Mouse (Mus musculus): ENCODE measurements around the gene Plcl1. TPM values are rescaled to one million over a fixed set of nuclear protein-coding genes. Genes with fewer than 3 reads are reported as not detected.

Plcl1 gene
- polyA plus RNA-seq, 1 experiment from 2014 or later, result 4.1 TPM

DNA sequence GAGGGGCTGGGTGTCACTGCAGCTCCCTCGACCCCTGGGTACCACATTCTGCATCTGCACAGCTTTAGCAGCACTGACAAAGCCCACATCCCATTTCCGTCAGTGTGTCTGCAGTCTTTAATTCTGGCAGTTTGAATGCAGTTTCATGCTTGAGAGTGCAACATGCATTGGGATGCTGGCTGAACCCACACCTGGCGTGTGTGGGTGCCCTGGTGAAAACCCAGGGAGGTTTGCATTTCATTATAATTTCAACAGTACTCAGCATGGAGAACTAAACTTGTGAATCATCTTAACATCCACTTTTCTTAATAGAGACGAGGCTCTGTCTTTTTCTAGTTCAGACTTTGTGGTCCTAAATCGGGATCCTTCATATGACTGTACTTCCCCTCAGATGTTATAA lies 261.1 kb downstream of the Plcl1 start:
- Histone ChIP-seq H3K4me2 (ENCODE audit: low read length) (no peak overlapping the region), H3K9ac (ENCODE audit: low read depth, low read length) (0 out of 2 replicates have a peak overlapping the region, but pooled peaks have one; percentile 34), H3K9me3 (replicated peaks; ENCODE audit: control insufficient read depth, low read length, poor library complexity, severe bottlenecking) (no peaks in the 10 kb centered on the region), H3K4me3 (ENCODE audit: low read depth, low read length) (no peak overlapping the region), H3K4me1 (ENCODE audit: control insufficient read depth, insufficient read depth, low read length) (peaks cover 28% of the 10 kb centered on the region), H3K27me3 (ENCODE audit: control insufficient read depth, insufficient read depth, low read depth, low read length) (no peaks in the 10 kb centered on the region), H3K36me3 (ENCODE audit: control insufficient read depth, insufficient read depth, low read length) (no peaks in the 10 kb centered on the region), H3K27ac (ENCODE audit: low read length) (peak overlapping the region; percentile 79)
- ATAC-seq, result no peak
- 38% methylated on average over 5 of the region's 5 CpGs for WGBS

DNA sequence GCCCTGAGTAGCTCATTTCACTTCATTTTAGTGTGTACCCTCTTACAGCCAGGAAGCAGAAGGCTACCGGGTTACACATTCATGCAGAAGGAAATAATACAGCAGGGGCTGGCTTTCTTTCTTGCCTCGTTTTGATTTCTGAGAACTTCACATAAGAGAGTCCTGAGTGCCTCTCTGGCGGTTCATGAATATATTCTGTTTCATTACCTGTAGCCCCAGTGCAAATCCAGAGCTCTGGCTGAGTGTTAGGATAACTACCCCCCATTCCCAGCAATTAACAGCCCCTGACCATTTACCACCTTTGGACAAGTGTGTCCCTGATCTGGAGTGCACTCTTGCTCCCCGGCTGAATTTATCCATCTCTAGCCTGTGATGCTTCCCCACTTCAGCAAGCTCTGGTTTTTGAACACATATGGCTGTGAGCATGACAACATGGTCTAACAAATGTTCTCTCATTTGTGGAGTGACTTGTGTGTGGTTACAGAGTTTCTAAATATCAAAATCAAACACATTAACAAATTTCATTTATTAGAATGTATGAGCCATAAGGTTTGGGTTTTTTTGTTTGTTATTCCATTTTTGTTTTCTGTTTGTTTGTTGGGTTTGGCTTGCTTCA lies 263.0 kb downstream of the Plcl1 start:
- 29% methylated on average over 4 of the region's 4 CpGs for WGBS
- Histone ChIP-seq H3K9ac (ENCODE audit: low read depth, low read length) (no peak overlapping the region), H3K36me3 (ENCODE audit: control insufficient read depth, insufficient read depth, low read length) (no peaks in the 10 kb centered on the region), H3K27ac (ENCODE audit: low read length) (no peak overlapping the region), H3K4me2 (ENCODE audit: low read length) (no peak overlapping the region), H3K9me3 (replicated peaks; ENCODE audit: control insufficient read depth, low read length, poor library complexity, severe bottlenecking) (no peaks in the 10 kb centered on the region), H3K4me3 (ENCODE audit: low read depth, low read length) (no peak overlapping the region), H3K27me3 (ENCODE audit: control insufficient read depth, insufficient read depth, low read depth, low read length) (no peaks in the 10 kb centered on the region), H3K4me1 (ENCODE audit: control insufficient read depth, insufficient read depth, low read length) (peaks cover 28% of the 10 kb centered on the region)
- ATAC-seq, result peak; percentile 36

DNA sequence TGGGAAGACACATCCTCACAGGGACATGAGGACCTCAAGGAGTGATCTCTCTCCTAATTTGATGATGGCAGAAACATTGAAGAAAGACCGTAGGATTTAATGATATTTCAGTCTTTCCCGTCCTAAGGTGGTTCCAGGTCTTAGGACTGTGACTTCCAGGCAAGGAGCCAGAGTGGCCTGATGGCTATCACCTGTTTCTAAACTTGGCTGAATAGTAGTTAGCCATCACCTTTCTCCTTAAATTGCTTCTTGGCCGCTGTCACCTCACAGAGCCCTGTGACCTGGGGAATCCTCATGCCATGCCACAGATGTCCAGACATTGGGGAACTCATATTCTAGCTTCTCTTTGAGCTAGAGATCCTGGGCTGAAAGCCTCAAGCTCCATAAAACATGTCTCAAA lies 277.0 kb downstream of the Plcl1 start:
- no peak overlapping the region for H3K9ac ChIP-seq (ENCODE audit: low read depth, low read length)
- no peak overlapping the region for H3K4me2 ChIP-seq (ENCODE audit: low read length)
- H3K9me3 ChIP-seq (replicated peaks; ENCODE audit: control insufficient read depth, low read length, poor library complexity, severe bottlenecking), result no peaks in the 10 kb centered on the region
- no peaks in the 10 kb centered on the region for H3K27me3 ChIP-seq (ENCODE audit: control insufficient read depth, insufficient read depth, low read depth, low read length)
- H3K27ac ChIP-seq (ENCODE audit: low read length), result no peak overlapping the region
- WGBS, result 98% methylated on average over 3 of the region's 3 CpGs
- no peak for ATAC-seq
- no peaks in the 10 kb centered on the region for H3K36me3 ChIP-seq (ENCODE audit: control insufficient read depth, insufficient read depth, low read length)
- no peaks in the 10 kb centered on the region for H3K4me1 ChIP-seq (ENCODE audit: control insufficient read depth, insufficient read depth, low read length)
- no peak overlapping the region for H3K4me3 ChIP-seq (ENCODE audit: low read depth, low read length)

DNA sequence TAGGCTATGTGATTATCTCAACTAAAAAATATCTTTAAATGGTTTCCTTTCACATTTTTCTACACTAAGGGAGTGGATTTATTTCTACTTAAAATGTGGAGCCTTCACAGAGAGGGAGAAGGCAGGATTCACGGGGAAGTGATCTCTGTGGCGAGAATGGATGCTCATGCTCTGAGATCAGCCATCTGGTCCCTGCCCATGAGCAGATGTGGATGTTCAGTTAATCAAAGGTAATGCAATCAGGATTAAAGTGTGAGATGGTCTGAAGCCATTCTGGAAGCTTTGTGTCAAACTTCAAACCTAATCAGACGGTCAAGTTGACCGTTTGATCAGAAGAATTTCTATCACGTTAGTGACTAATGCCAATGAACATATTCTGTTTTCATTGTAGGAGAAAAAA lies 280.5 kb downstream of the Plcl1 start:
- Histone ChIP-seq H3K4me1 (ENCODE audit: control insufficient read depth, insufficient read depth, low read length) (no peaks in the 10 kb centered on the region), H3K9me3 (replicated peaks; ENCODE audit: control insufficient read depth, low read length, poor library complexity, severe bottlenecking) (no peaks in the 10 kb centered on the region), H3K27ac (ENCODE audit: low read length) (no peak overlapping the region), H3K4me2 (ENCODE audit: low read length) (no peak overlapping the region), H3K36me3 (ENCODE audit: control insufficient read depth, insufficient read depth, low read length) (no peaks in the 10 kb centered on the region), H3K4me3 (ENCODE audit: low read depth, low read length) (no peak overlapping the region), H3K9ac (ENCODE audit: low read depth, low read length) (no peak overlapping the region), H3K27me3 (ENCODE audit: control insufficient read depth, insufficient read depth, low read depth, low read length) (no peaks in the 10 kb centered on the region)
- WGBS, result 60% methylated on average over 5 of the region's 5 CpGs
- ATAC-seq, result no peak

DNA sequence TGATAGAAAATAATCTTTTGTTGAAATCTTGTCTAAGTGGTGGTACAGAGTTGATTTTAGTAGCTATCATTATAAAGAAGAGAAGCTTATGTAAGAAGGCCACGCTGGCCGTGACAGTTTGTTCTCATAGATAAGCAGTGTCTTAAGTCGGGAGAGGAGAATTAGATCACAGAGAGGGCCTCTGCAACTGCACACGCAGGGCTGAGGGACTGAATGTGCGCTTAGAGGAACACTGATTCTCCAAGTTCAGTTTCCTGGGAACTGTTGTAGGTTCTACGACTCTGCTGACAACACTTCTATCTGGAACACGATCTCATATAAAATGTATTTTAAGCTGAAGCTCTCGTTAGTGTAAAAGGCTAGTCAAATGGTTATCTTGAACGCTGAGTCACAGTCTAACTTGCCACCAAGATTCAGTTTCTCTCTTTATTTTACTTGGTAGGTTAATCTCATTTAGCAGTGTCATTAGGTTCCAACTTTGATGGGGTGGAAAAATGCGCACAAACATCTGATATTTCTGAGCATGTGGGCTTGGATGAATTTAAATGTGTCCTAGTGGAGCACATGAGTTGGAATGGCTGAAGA lies 288.0 kb downstream of the Plcl1 start:
- Histone ChIP-seq H3K27ac (ENCODE audit: low read length) (no peak overlapping the region), H3K9me3 (replicated peaks; ENCODE audit: control insufficient read depth, low read length, poor library complexity, severe bottlenecking) (no peaks in the 10 kb centered on the region), H3K4me1 (ENCODE audit: control insufficient read depth, insufficient read depth, low read length) (no peaks in the 10 kb centered on the region), H3K4me2 (ENCODE audit: low read length) (no peak overlapping the region), H3K27me3 (ENCODE audit: control insufficient read depth, insufficient read depth, low read depth, low read length) (no peaks in the 10 kb centered on the region), H3K36me3 (ENCODE audit: control insufficient read depth, insufficient read depth, low read length) (0 out of 2 replicates have a peak, but pooled peaks cover 3% of the 10 kb centered on the region), H3K9ac (ENCODE audit: low read depth, low read length) (no peak overlapping the region), H3K4me3 (ENCODE audit: low read depth, low read length) (no peak overlapping the region)
- no peak for ATAC-seq
- 90% methylated on average over 10 of the region's 10 CpGs for WGBS

DNA sequence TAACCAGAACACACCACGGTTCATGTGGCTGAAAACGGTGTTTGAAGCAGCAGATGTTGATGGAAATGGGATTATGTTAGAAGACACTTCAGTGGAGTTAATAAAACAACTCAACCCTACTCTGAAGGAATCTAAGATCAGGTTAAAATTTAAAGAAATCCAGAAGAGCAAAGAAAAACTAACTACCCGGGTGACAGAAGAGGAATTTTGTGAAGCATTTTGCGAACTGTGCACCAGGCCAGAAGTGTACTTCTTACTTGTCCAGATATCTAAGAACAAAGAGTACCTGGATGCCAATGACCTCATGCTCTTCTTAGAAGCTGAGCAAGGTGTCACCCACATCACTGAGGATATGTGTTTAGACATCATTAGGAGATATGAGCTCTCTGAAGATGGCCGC lies 290.5 kb downstream of the Plcl1 start:
- Histone ChIP-seq H3K4me2 (ENCODE audit: low read length) (no peak overlapping the region), H3K36me3 (ENCODE audit: control insufficient read depth, insufficient read depth, low read length) (0 out of 2 replicates have a peak, but pooled peaks cover 3% of the 10 kb centered on the region), H3K27me3 (ENCODE audit: control insufficient read depth, insufficient read depth, low read depth, low read length) (no peaks in the 10 kb centered on the region), H3K9me3 (replicated peaks; ENCODE audit: control insufficient read depth, low read length, poor library complexity, severe bottlenecking) (no peaks in the 10 kb centered on the region), H3K4me1 (ENCODE audit: control insufficient read depth, insufficient read depth, low read length) (0 out of 2 replicates have a peak, but pooled peaks cover 2% of the 10 kb centered on the region), H3K27ac (ENCODE audit: low read length) (no peak overlapping the region), H3K9ac (ENCODE audit: low read depth, low read length) (no peak overlapping the region), H3K4me3 (ENCODE audit: low read depth, low read length) (no peak overlapping the region)
- ATAC-seq, result no peak
- 96% methylated on average over 5 of the region's 5 CpGs for WGBS

DNA sequence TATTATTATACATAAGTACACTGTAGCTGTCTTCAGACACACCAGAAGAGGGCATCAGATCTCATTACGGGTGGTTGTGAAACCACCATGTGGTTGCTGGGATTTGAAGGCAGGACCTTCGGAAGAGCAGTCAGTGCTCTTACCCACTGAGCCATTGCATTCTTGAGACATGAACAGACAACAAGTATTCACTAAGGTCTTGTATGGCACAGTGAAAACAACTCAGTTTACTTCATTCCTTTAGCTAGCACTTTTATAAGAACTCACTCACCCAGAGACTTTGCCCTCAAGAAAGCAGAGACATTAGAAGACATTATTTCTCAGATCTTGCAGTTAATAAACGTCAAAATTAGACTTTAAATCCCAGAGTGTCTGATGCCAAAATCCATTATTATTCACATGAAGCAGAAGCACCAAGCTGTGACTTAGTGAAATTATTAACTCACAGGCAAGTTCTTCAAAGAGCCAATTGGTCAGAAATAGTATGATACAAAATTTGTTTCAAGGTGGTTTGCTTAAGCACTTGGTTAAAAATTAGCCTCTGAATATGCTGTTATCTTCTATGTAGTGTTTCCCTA lies 293.8 kb downstream of the Plcl1 start:
- H3K27me3 ChIP-seq (ENCODE audit: control insufficient read depth, insufficient read depth, low read depth, low read length), result no peaks in the 10 kb centered on the region
- WGBS, result 70% methylated on average over 3 of the region's 3 CpGs
- no peak overlapping the region for H3K4me2 ChIP-seq (ENCODE audit: low read length)
- H3K36me3 ChIP-seq (ENCODE audit: control insufficient read depth, insufficient read depth, low read length), result 0 out of 2 replicates have a peak, but pooled peaks cover 3% of the 10 kb centered on the region
- 0 out of 2 replicates have a peak, but pooled peaks cover 6% of the 10 kb centered on the region for H3K4me1 ChIP-seq (ENCODE audit: control insufficient read depth, insufficient read depth, low read length)
- no peak overlapping the region for H3K4me3 ChIP-seq (ENCODE audit: low read depth, low read length)
- H3K9me3 ChIP-seq (replicated peaks; ENCODE audit: control insufficient read depth, low read length, poor library complexity, severe bottlenecking), result no peaks in the 10 kb centered on the region
- ATAC-seq, result no peak
- H3K27ac ChIP-seq (ENCODE audit: low read length), result no peak overlapping the region
- no peak overlapping the region for H3K9ac ChIP-seq (ENCODE audit: low read depth, low read length)

DNA sequence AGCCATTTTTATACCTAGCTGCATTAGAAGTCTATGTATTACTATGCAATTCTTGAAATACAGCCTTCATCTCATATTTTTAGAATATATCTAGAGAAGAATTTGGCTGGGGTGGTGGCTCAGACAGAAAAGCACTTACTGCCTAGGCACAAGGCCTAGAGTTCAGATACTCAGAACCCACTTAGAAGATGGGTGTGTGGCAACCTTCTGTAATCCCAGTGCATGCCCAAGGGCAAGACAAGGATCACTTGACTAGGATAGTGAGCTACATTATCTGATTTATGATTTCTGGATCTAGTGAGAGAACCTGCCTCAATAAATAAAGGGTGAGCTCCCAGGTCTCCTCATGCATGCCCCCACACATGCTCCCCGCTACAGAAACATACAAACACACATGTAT lies 294.3 kb downstream of the Plcl1 start:
- no peaks in the 10 kb centered on the region for H3K27me3 ChIP-seq (ENCODE audit: control insufficient read depth, insufficient read depth, low read depth, low read length)
- H3K9me3 ChIP-seq (replicated peaks; ENCODE audit: control insufficient read depth, low read length, poor library complexity, severe bottlenecking), result no peaks in the 10 kb centered on the region
- no peak overlapping the region for H3K9ac ChIP-seq (ENCODE audit: low read depth, low read length)
- H3K4me1 ChIP-seq (ENCODE audit: control insufficient read depth, insufficient read depth, low read length), result peaks cover 10% of the 10 kb centered on the region
- no peak overlapping the region for H3K27ac ChIP-seq (ENCODE audit: low read length)
- 0 out of 2 replicates have a peak, but pooled peaks cover 3% of the 10 kb centered on the region for H3K36me3 ChIP-seq (ENCODE audit: control insufficient read depth, insufficient read depth, low read length)
- H3K4me2 ChIP-seq (ENCODE audit: low read length), result no peak overlapping the region
- 95% methylated on average over 1 of the region's 1 CpGs for WGBS
- ATAC-seq, result no peak
- no peak overlapping the region for H3K4me3 ChIP-seq (ENCODE audit: low read depth, low read length)

DNA sequence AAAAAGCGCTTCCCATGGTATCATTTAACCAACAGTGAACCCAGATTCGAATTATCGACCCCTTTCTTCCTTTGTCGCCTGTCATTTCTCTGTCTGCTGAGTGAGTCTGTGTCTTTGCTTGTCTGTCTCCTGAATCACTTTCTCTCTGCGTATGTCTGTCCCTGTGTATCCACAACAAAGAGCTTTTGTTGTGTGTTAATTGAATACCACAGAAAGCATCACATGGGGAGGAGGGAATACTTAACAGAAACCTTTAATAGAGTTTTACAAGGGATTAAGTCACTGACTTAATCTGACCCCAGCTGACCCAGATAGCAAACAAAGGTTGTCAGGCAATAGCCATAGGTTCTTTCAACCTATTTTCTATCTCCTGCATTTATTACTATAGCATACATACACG lies 295.0 kb downstream of the Plcl1 start:
- H3K27me3 ChIP-seq (ENCODE audit: control insufficient read depth, insufficient read depth, low read depth, low read length), result no peaks in the 10 kb centered on the region
- WGBS, result 15% methylated on average over 6 of the region's 6 CpGs
- 0 out of 2 replicates have a peak, but pooled peaks cover 3% of the 10 kb centered on the region for H3K36me3 ChIP-seq (ENCODE audit: control insufficient read depth, insufficient read depth, low read length)
- peaks cover 14% of the 10 kb centered on the region for H3K4me1 ChIP-seq (ENCODE audit: control insufficient read depth, insufficient read depth, low read length)
- ATAC-seq, result no peak
- no peak overlapping the region for H3K4me2 ChIP-seq (ENCODE audit: low read length)
- H3K27ac ChIP-seq (ENCODE audit: low read length), result no peak overlapping the region
- no peak overlapping the region for H3K4me3 ChIP-seq (ENCODE audit: low read depth, low read length)
- no peaks in the 10 kb centered on the region for H3K9me3 ChIP-seq (replicated peaks; ENCODE audit: control insufficient read depth, low read length, poor library complexity, severe bottlenecking)
- H3K9ac ChIP-seq (ENCODE audit: low read depth, low read length), result no peak overlapping the region

Data from midbrain, embryonic 16.5 days (tissue).